Mouse (Mus musculus) small intestine, adult 2 months (tissue): Measurements from ENCODE around the gene Il18rap.

Experiments
- CTCF ChIP-seq: fragments of 200-500 bp; IDR thresholded peaks from 2 replicates; pipeline ENCODE4 v1.5.1; 2012; ENCODE audit warnings: low read depth, mild to moderate bottlenecking, control low read depth, inconsistent platforms, low read length, moderate library complexity, mixed read lengths; ENCODE audit not compliant: insufficient replicate concordance, insufficient read length; ENCODE audit errors: extremely low read depth
- POLR2A ChIP-seq: fragments of 200-500 bp; IDR thresholded peaks from 2 replicates; pipeline ENCODE4 v1.6.1; 2012; ENCODE audit warnings: low read depth, mild to moderate bottlenecking, control low read depth, inconsistent platforms, low read length, moderate library complexity

DNA sequence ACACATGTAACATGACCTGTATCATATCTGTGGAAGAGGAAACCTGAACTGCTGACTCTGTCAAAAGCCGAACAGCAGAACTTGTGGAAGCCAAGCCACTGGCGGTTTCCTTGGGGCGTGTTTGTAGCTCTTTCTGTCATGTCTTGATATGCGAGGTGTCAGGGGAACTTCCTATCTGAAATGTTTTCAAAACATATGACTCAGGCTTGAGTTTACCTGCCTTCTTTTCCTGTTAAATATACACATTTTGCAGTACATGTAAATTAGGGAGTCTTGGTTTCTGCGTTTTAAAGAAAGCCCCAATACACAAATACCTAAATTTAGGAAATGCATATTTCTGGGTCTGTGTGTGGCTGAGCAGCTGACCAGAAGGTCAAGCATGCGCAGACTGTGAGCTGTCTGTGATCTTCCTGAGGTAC, 35.6 kb upstream of the Il18rap start:
- no peak for TF ChIP-seq CTCF
- TF ChIP-seq POLR2A, result no peak
